Mouse (Mus musculus) midbrain, embryonic 11.5 days (tissue): ENCODE measurements around the gene Bahcc1. TPM values are rescaled to one million over a fixed set of nuclear protein-coding genes. Genes with fewer than 3 reads are reported as not detected.
A peak's percentile ranks its signal among the peaks of the same experiment; 100 is the strongest.

Experiments
- ATAC-seq: fragments of 200-750 bp; cut with Nextera tagmentation; 2 replicates; pipeline ENCODE4 v1.8.0; 2017; ENCODE audit warnings: moderate TSS enrichment, moderate library complexity; ENCODE audit not compliant: low FRiP score
- DNase-seq: peaks from one replicate; pipeline ENCODE4 v3.0.0; 2015; ENCODE audit warnings: low spot score; ENCODE audit errors: missing footprints
- H3K27ac ChIP-seq: fragments of 300-500 bp; sonication (generic); 2 replicates; pipeline ENCODE4 v1.5.1; 2014; ENCODE audit warnings: low read depth, low read length
- H3K27me3 ChIP-seq: fragments of 300-500 bp; sonication (generic); 2 replicates; pipeline ENCODE4 v1.6.1; 2014; ENCODE audit warnings: mild to moderate bottlenecking, low read length, moderate library complexity, mixed read lengths; ENCODE audit not compliant: control insufficient read depth, insufficient read depth
- H3K36me3 ChIP-seq: fragments of 300-500 bp; sonication (generic); 2 replicates; pipeline ENCODE4 v1.6.1; 2014; ENCODE audit warnings: mild to moderate bottlenecking, low read length, moderate library complexity, mixed read lengths; ENCODE audit not compliant: control insufficient read depth, insufficient read depth
- H3K4me1 ChIP-seq: fragments of 300-500 bp; sonication (generic); 2 replicates; pipeline ENCODE4 v1.6.1; 2014; ENCODE audit warnings: low read length; ENCODE audit not compliant: control insufficient read depth, insufficient read depth
- H3K4me2 ChIP-seq: fragments of 300-500 bp; sonication (generic); 2 replicates; pipeline ENCODE4 v1.6.1; 2014; ENCODE audit warnings: mild to moderate bottlenecking, moderate library complexity
- H3K4me3 ChIP-seq: fragments of 300-500 bp; sonication (generic); 2 replicates; pipeline ENCODE4 v1.5.1; 2014; ENCODE audit warnings: low read depth, low read length
- H3K9ac ChIP-seq: fragments of 300-500 bp; sonication (generic); 2 replicates; pipeline ENCODE4 v1.6.1; 2014; ENCODE audit warnings: low read length
- H3K9me3 ChIP-seq: fragments of 300-500 bp; sonication (generic); 2 replicates; pipeline ENCODE4 v1.6.1; 2016; ENCODE audit warnings: low read length; ENCODE audit not compliant: control insufficient read depth
- WGBS: fragments of 180-500 bp; shearing (Covaris S2); extraction: QIAGEN DNeasy Blood & Tissue Kit; methylation state at CpG from one replicate; pipeline ENCODE4 v1.1.7; 2014; 5-methylcytosine and 5-hydroxymethylcytosine counted together
- polyA plus RNA-seq: library from polyadenylated mRNA; unstranded; fragments of >200 nt; fragmentation: Nextera tagmentation; extraction: Ambion mirVana; gene quantifications from 2 replicates; pipeline ENCODE4 v1.2.1, GENCODE M21; 2014

The Bahcc1 gene
- polyA plus RNA-seq, 1 experiment from 2014 or later: 20.6 TPM

DNA sequence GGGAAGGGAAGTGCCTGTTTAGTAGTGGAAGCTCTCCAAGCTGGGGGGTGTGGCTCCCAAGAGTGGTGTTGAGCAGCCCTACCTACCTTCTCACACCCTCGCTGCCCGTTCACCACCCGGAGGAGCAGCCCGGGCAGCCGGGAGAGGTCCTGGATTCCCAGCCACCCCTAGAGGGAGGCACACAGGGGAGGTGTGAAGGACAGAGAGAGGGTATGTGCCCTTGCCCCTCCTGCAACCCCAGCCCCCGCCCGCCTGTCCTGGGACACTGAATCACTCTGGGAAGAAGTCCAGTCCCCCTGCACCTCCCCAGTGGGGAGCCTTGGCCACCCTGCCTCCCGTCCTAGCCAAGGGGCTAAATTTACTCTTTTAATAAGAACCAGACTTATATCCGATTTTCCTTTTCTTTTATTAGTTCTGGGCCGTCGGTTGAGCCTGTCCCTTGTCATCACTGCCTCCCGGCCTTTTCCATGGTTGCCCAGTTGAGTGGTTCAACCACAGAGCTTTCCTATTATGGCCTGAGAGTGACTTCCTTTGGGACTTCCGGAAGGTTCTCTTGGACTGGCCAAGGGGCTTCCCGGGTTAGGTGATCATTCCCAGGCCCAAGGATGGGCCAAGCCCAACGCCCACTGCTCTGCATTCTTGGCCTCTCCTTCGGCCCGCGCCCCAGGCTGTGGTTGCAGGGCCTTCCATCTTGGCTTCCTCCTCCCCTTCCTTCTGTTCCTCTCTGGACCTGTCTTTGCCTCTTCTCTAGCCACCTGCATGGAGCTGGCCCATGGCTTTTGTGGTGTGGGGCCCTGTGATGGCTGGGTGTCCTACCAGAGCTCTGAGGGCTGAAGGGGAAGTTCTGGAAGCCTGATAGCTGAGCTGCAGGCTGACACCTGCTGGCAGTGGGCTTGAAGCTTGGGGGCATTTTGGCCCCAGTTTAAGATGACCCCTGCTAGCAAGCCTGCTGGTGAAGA, 18.5 kb downstream of the Bahcc1 start:
- no peak overlapping the region for H3K4me3 ChIP-seq
- no peak overlapping the region for H3K27ac ChIP-seq
- H3K4me2 ChIP-seq: no peak overlapping the region
- H3K27me3 ChIP-seq: no peaks in the 10 kb centered on the region
- DNase-seq (no peak), ATAC-seq (no peak)
- H3K4me1 ChIP-seq: peaks cover 50% of the 10 kb centered on the region
- H3K9ac ChIP-seq: 0 out of 2 replicates have a peak overlapping the region, but pooled peaks have one; percentile 1
- no peaks in the 10 kb centered on the region for H3K9me3 ChIP-seq
- 85% methylated on average over 18 of the region's 18 CpGs for WGBS
- H3K36me3 ChIP-seq: no peaks in the 10 kb centered on the region

GRCm38 (mm10) chr11:120251950-120252308, 19.2 kb downstream of the Bahcc1 start:
- Histone ChIP-seq H3K9ac (no peak overlapping the region), H3K27me3 (no peaks in the 10 kb centered on the region), H3K27ac (no peak overlapping the region), H3K4me2 (no peak overlapping the region), H3K9me3 (no peaks in the 10 kb centered on the region), H3K36me3 (no peaks in the 10 kb centered on the region), H3K4me1 (peaks cover 51% of the 10 kb centered on the region), H3K4me3 (no peak overlapping the region)
- DNase-seq: no peak
- WGBS: 42% methylated on average over 6 of the region's 6 CpGs
- no peak for ATAC-seq

DNA sequence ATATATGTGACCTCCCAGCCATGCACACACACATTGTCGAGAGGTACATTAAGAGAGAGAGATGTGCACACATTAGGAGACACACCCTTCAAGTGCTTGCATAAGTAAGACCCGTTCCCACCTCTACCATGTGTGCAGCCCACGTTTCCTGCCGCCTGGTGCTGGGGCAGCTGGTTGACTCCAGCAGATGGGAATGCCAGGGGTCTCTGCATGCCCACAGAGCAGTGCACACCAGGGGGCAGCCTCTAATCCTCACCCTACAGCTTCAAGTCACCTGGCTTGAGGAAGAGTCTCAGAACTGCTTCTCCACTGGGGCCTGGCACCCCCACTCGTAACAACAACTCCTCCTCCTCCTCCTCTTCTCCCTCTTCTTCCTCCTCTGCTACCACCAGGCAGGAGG, 19.7 kb downstream of the Bahcc1 start:
- 31% methylated on average over 5 of the region's 5 CpGs for WGBS
- Histone ChIP-seq H3K9ac (no peak overlapping the region), H3K27me3 (no peaks in the 10 kb centered on the region), H3K4me2 (no peak overlapping the region), H3K27ac (no peak overlapping the region), H3K36me3 (no peaks in the 10 kb centered on the region), H3K4me3 (no peak overlapping the region), H3K4me1 (peaks cover 55% of the 10 kb centered on the region), H3K9me3 (no peaks in the 10 kb centered on the region)
- ATAC-seq: no peak
- no peak for DNase-seq

DNA sequence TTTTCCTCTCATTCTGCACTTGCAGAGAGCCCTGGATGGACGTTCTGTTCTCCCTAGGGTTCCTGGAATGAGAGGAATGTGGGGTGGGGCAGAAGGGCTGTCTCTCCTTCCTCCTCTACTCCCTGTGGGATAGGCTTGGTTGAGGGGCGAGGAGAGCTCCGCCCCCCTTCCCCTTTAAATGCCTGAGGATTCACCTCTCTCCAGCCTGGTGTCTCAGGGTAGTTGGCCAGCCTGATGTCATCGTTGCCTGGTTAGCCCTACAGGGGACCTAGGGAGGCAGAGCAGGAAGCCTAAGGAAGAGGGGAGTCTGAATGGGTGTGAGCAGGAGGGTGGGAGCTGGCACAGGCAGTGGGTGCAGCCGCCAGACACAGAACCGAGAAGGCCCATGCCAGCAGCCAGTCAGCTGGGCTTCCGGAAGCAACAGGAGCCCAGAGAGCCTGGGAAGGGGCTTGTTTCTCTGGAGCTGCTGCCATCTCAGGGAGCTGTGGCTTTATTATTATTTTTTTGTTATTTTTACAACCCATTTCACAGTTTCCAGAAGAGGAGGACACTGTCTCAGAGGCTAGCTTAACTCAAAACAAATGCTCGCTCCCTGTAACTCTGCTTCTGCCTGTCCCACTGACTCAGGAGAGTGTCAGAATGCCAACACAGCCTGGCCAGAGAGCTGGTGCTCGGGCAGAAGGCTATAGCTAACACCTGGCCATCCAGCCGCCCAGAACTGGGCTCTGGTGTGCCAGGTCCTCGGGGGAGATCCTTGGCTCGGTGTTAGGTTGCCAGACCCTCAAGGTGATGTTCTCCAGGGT, 20.3 kb downstream of the Bahcc1 start:
- peaks cover 56% of the 10 kb centered on the region for H3K4me1 ChIP-seq
- H3K27ac ChIP-seq: no peak overlapping the region
- H3K27me3 ChIP-seq: no peaks in the 10 kb centered on the region

GRCm38 (mm10) chr11:120253646-120254315, 21.0 kb downstream of the Bahcc1 start:
- Histone ChIP-seq H3K4me2 (no peak overlapping the region), H3K27me3 (no peaks in the 10 kb centered on the region), H3K4me3 (no peak overlapping the region), H3K27ac (no peak overlapping the region), H3K9me3 (no peaks in the 10 kb centered on the region), H3K9ac (no peak overlapping the region), H3K4me1 (peaks cover 56% of the 10 kb centered on the region), H3K36me3 (no peaks in the 10 kb centered on the region)
- 83% methylated on average over 13 of the region's 13 CpGs for WGBS
- DNase-seq (no peak), ATAC-seq (no peak)

More for the DNA sequence above, 20.3 kb downstream of the Bahcc1 start:
- Histone ChIP-seq H3K9ac (no peak overlapping the region), H3K4me2 (no peak overlapping the region), H3K9me3 (no peaks in the 10 kb centered on the region), H3K4me3 (no peak overlapping the region), H3K36me3 (no peaks in the 10 kb centered on the region)
- WGBS: 47% methylated on average over 12 of the region's 12 CpGs
- DNase-seq: no peak
- no peak for ATAC-seq

DNA sequence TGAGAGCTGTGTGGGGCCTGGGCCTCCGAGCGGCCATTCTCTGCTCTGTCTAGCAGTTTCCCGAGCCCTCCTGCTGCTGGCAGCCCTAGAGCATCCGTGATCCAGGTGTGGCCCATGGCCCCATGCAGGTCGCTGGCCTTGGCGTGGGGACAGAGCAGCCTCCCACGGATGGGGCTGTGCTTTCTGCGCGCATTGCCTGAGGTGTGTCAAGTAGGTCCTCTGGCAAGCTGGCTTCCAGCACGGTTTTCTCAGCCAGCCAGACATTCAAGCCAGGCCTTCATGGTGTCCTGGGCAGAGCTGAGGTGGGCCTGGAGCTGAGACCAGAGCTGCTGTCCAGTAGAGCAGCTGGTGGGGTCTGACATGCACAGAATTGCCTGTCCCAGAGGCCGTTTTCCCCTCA, 21.7 kb downstream of the Bahcc1 start:
- DNase-seq (no peak), ATAC-seq (no peak)
- WGBS: 68% methylated on average over 11 of the region's 11 CpGs
- H3K9ac ChIP-seq: 0 out of 2 replicates have a peak overlapping the region, but pooled peaks have one; percentile 24
- no peak overlapping the region for H3K4me2 ChIP-seq
- no peaks in the 10 kb centered on the region; the same call in 1 of the 2 replicates for H3K36me3 ChIP-seq
- no peaks in the 10 kb centered on the region for H3K27me3 ChIP-seq
- no peak overlapping the region for H3K4me3 ChIP-seq
- H3K4me1 ChIP-seq: peaks cover 59% of the 10 kb centered on the region
- H3K27ac ChIP-seq: no peak overlapping the region; the same call in 1 of the 2 replicates
- no peaks in the 10 kb centered on the region for H3K9me3 ChIP-seq

DNA sequence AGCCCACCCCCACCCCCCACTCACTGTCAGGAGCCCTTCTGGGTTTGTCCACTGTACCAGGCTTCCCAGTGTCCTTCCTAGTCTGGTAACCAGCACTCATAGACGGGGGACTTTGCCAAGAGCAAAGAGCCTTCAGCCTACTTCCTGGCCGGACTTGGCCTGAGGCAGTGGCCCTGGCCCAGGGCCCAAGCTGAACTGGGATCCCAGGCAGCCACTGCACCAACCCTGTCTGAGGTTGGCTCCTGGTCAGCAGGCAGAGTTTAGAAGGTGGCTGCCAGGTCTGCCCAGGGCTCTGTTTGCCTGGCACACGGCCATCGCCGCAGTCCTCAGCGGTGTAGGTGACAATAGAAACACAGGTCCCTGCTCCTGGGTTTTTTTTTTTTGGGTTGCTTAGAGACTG, 22.3 kb downstream of the Bahcc1 start:
- Histone ChIP-seq H3K4me3 (no peak overlapping the region), H3K9ac (no peak overlapping the region), H3K27me3 (no peaks in the 10 kb centered on the region), H3K4me1 (peaks cover 59% of the 10 kb centered on the region), H3K27ac (no peak overlapping the region; the same call in 1 of the 2 replicates), H3K36me3 (peaks cover 2% of the 10 kb centered on the region; the same call in 1 of the 2 replicates), H3K4me2 (no peak overlapping the region), H3K9me3 (no peaks in the 10 kb centered on the region)
- ATAC-seq: no peak
- DNase-seq: no peak
- WGBS: 84% methylated on average over 6 of the region's 6 CpGs

DNA sequence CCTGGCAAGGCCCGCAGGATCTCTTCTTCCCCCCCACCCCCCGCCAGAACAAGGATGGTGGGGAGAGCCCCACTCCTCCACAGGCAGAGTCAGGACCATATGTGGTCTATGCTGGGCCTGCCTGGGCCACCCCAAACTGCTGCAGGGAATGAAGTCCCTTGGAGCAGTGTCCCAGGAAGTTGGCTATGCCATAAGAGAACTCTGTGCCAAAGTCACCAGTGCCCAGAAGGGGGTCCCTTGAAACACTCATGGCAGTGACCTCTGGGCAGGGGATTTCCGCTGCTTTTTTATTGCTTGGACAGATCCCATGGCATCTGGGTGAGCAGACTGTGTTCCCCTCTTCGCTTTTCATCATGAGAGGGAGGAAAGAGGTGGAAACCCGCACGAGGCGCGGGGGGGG, 22.8 kb downstream of the Bahcc1 start:
- peaks cover 60% of the 10 kb centered on the region for H3K4me1 ChIP-seq

More for the DNA sequence above, 22.8 kb downstream of the Bahcc1 start:
- Histone ChIP-seq H3K4me2 (no peak overlapping the region), H3K27me3 (no peaks in the 10 kb centered on the region), H3K9me3 (no peaks in the 10 kb centered on the region), H3K36me3 (peaks cover 4% of the 10 kb centered on the region; the same call in 1 of the 2 replicates), H3K27ac (no peak overlapping the region), H3K4me3 (no peak overlapping the region), H3K9ac (0 out of 2 replicates have a peak overlapping the region, but pooled peaks have one; percentile 16)
- DNase-seq: no peak
- 62% methylated on average over 6 of the region's 8 CpGs for WGBS
- ATAC-seq: no peak
